Mouse (Mus musculus): ENCODE results near the gene Ptprh.

GRCm38 (mm10) chr7:4500892-4501471, 102.9 kb downstream of the Ptprh start:
- TF ChIP-seq CTCF (IDR thresholded peaks at IDR 0.05; ENCODE audit: borderline replicate concordance, extremely low read depth, insufficient read depth, insufficient read length) (no peak), POLR2A (IDR thresholded peaks at IDR 0.05; ENCODE audit: borderline replicate concordance, extremely low read depth, insufficient read depth, insufficient read length, poor library complexity, severe bottlenecking) (no peak)
